Mouse (Mus musculus): Measurements from ENCODE around the gene Scn11a.

The Scn11a gene

GRCm38 (mm10) chr9:119825297-119825696, at the start of gene Scn11a:
Gene Scn11a (minus strand): TSS chr9:119825456.
- in situ Hi-C loops (cut with MseI, MboI): no loop called here

GRCm38 (mm10) chr9:119854170-119854569, 28.9 kb upstream of the Scn11a start:
- in situ Hi-C loops (cut with MseI, MboI): no loop called here

- in situ Hi-C loops (cut with MseI, MboI): no loop called here
Measured at GRCm38 (mm10) chr9:119853071-119853846, 28.0 kb upstream of the Scn11a start.

- in situ Hi-C loops (cut with MseI, MboI): no loop called here
Measured at GRCm38 (mm10) chr9:119852347-119853030, 27.2 kb upstream of the Scn11a start.

GRCm38 (mm10) chr9:119849214-119849613, 24.0 kb upstream of the Scn11a start:
- in situ Hi-C loops (cut with MseI, MboI): no loop called here

GRCm38 (mm10) chr9:119848671-119849070, 23.4 kb upstream of the Scn11a start:
- in situ Hi-C loops (cut with MseI, MboI): no loop called here

GRCm38 (mm10) chr9:119847187-119847586, 21.9 kb upstream of the Scn11a start:
- in situ Hi-C loops (cut with MseI, MboI): no loop called here

- in situ Hi-C loops (cut with MseI, MboI): no loop called here
Measured at GRCm38 (mm10) chr9:119844724-119845123, 19.5 kb upstream of the Scn11a start.

- in situ Hi-C loops (cut with MseI, MboI): no loop called here
Measured at GRCm38 (mm10) chr9:119843549-119843948, 18.3 kb upstream of the Scn11a start.

GRCm38 (mm10) chr9:119842541-119843169, 17.4 kb upstream of the Scn11a start:
- in situ Hi-C loops (cut with MseI, MboI): no loop called here

GRCm38 (mm10) chr9:119842091-119842490, 16.8 kb upstream of the Scn11a start:
- in situ Hi-C loops (cut with MseI, MboI): no loop called here

- in situ Hi-C loops (cut with MseI, MboI): no loop called here
Measured at GRCm38 (mm10) chr9:119841159-119841558, 15.9 kb upstream of the Scn11a start.

GRCm38 (mm10) chr9:119835581-119836125, 10.4 kb upstream of the Scn11a start:
- in situ Hi-C loops (cut with MseI, MboI): no loop called here

GRCm38 (mm10) chr9:119831001-119831400, 5.7 kb upstream of the Scn11a start:
- in situ Hi-C loops (cut with MseI, MboI): no loop called here

- in situ Hi-C loops (cut with MseI, MboI): no loop called here
Measured at GRCm38 (mm10) chr9:119823722-119824121, 1.5 kb downstream of the Scn11a start.

- in situ Hi-C loops (cut with MseI, MboI): no loop called here
Measured at GRCm38 (mm10) chr9:119813631-119814030, 11.6 kb downstream of the Scn11a start.

GRCm38 (mm10) chr9:119806491-119806890, 18.8 kb downstream of the Scn11a start:
- in situ Hi-C loops (cut with MseI, MboI): no loop called here

GRCm38 (mm10) chr9:119804501-119804847, 20.8 kb downstream of the Scn11a start:
- in situ Hi-C loops (cut with MseI, MboI): no loop called here

GRCm38 (mm10) chr9:119803845-119804500, 21.3 kb downstream of the Scn11a start:
- in situ Hi-C loops (cut with MseI, MboI): no loop called here

GRCm38 (mm10) chr9:119803169-119803827, 22.0 kb downstream of the Scn11a start:
- in situ Hi-C loops (cut with MseI, MboI): no loop called here

GRCm38 (mm10) chr9:119801460-119801859, 23.8 kb downstream of the Scn11a start:
- in situ Hi-C loops (cut with MseI, MboI): no loop called here

All from mouse trophoblast stem cell (cell line).